Mouse (Mus musculus) limb, embryonic 11.5 days (tissue): Measurements from ENCODE around the gene Zdhhc16. TPM values are rescaled to one million over a fixed set of nuclear protein-coding genes. Genes with fewer than 3 reads are reported as not detected.
A peak's percentile ranks its signal among the peaks of the same experiment; 100 is the strongest.

Experiments used
- ATAC-seq: fragments of 200-750 bp; cut with Nextera tagmentation; 2 replicates; pipeline ENCODE4 v1.8.0; 2017; ENCODE audit warnings: low read depth; ENCODE audit not compliant: insufficient number of reproducible peaks, low FRiP score, low TSS enrichment
- DNase-seq: peaks from one replicate; pipeline ENCODE4 v3.0.0-alpha.2; 2015; ENCODE audit warnings: low spot score
- H3K27ac ChIP-seq: fragments of 300-500 bp; sonication (generic); replicated peaks from 2 replicates; pipeline ENCODE4 v1.5.1; 2014; ENCODE audit warnings: low read depth, mild to moderate bottlenecking, low read length
- H3K27me3 ChIP-seq: fragments of 300-500 bp; sonication (generic); 2 replicates; pipeline ENCODE4 v1.6.1; 2014; ENCODE audit warnings: mild to moderate bottlenecking, low read length, mixed read lengths; ENCODE audit not compliant: control insufficient read depth, insufficient read depth
- H3K36me3 ChIP-seq: fragments of 300-500 bp; sonication (generic); 2 replicates; pipeline ENCODE4 v1.6.1; 2014; ENCODE audit warnings: mild to moderate bottlenecking, low read length, moderate library complexity, mixed read lengths; ENCODE audit not compliant: control insufficient read depth, insufficient read depth
- H3K4me1 ChIP-seq: fragments of 300-500 bp; sonication (generic); 2 replicates; pipeline ENCODE4 v1.6.1; 2014; ENCODE audit warnings: low read length, mixed read lengths; ENCODE audit not compliant: control insufficient read depth, insufficient read depth
- H3K4me2 ChIP-seq: fragments of 300-500 bp; sonication (generic); 2 replicates; pipeline ENCODE4 v1.6.1; 2014; ENCODE audit warnings: low read depth, mild to moderate bottlenecking, moderate library complexity; ENCODE audit not compliant: severe bottlenecking
- H3K4me3 ChIP-seq: fragments of 300-500 bp; sonication (generic); 2 replicates; pipeline ENCODE4 v1.5.1; 2014; ENCODE audit warnings: low read depth, low read length
- H3K9ac ChIP-seq: fragments of 300-500 bp; sonication (generic); 2 replicates; pipeline ENCODE4 v1.6.1; 2014; ENCODE audit warnings: mild to moderate bottlenecking, low read length
- H3K9me3 ChIP-seq: fragments of 300-500 bp; sonication (generic); 2 replicates; pipeline ENCODE4 v1.6.1; 2016; ENCODE audit warnings: low read length; ENCODE audit not compliant: control insufficient read depth
- WGBS: fragments of 180-500 bp; shearing (Covaris S2); extraction: QIAGEN DNeasy Blood & Tissue Kit; methylation state at CpG from one replicate; pipeline ENCODE4 v1.1.7; 2014; 5-methylcytosine and 5-hydroxymethylcytosine counted together
- polyA plus RNA-seq: library from polyadenylated mRNA; unstranded; fragments of >200 nt; fragmentation: Nextera tagmentation; extraction: Ambion mirVana; gene quantifications from 2 replicates; pipeline ENCODE4 v1.2.1, GENCODE M21; 2014

The Zdhhc16 gene
- 69.3 and 72.1 TPM in 2 replicates for polyA plus RNA-seq

DNA sequence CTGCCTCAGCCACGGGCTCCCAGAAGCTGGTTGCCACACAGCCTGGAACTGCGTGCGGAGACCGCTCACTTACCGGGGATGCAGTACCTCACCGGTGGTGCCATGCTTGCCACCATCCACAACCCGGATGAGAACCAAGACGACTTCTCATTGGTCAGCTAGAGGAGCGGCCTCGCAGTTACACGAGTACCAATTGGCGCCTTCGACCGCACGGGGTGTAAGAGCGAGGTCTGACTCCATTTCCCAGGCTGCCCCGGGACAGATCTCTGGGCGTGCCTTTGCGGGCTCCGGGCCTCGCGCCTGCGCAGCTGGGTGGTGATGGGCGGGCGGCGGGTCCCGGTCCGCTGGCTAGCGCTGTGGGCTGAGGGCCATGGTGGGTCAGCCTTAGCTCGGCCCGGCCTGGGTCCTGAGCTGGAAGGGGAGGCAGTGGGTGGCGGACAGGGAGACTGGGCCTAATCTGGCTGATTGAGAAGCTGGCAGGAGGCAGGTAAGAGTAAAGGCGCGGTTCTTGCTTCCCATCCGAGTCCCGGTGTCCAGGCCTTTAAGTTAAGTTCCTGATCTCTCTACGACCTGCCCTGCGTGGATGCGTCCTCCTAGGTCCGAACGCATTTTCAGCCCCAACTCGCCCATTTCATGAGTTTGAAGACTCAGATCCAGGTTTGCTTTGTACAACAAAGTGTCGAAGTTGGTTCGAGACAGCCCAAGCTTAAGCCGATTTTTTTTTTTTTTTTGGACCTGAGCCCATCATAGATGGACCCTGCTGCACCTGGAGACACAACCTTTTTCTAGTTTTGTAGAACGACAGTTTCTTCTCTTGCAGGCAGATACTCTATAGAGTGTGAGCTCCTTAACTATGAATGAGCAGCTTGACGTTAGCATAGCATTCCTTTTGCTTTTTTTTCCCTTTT lies at the start of gene Zdhhc16, which contains the start of gene Exosc1:
Gene Zdhhc16, plus strand, starts transcription at position 302 of the 908 bp plus-strand sequence.
Gene Exosc1, minus strand, starts transcription at position 245 of the 908 bp plus-strand sequence.
- peaks cover 9% of the 10 kb centered on the region for H3K36me3 ChIP-seq
- DNase-seq (peak; percentile 98), ATAC-seq (peak; percentile 100)
- no peak within 1 kb of the TSS for H3K27ac ChIP-seq
- peaks cover 5% of the 10 kb centered on the region for H3K4me1 ChIP-seq
- H3K4me3 ChIP-seq, result peak within 1 kb of the TSS; percentile 96
- H3K9me3 ChIP-seq, result no peaks in the 10 kb centered on the region
- WGBS, result under 1% methylated on average over 47 of the region's 47 CpGs
- peak within 1 kb of the TSS; percentile 85 for H3K9ac ChIP-seq
- H3K27me3 ChIP-seq, result no peaks in the 10 kb centered on the region
- H3K4me2 ChIP-seq, result peak within 1 kb of the TSS; percentile 77

DNA sequence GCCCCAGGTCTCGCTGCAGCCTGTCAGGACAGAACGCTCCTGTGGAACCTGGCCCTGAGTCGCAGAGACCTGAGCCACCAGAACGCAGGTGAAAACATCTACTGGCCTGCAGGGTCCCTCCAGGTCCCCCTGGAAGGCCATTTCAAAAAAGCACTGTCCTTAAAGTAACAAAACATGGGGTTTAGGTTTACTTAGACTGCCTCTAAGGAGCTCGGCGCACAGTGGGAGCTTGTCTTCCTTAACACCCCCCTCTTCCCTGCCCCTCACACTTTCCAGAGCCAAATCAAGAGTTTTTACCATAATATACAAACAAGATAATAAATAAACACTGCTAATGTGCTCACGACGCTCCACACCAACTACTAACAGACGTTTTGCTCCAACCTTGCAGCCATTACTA lies 49.4 kb upstream of the Zdhhc16 start:
- Histone ChIP-seq H3K27ac (no peak overlapping the region), H3K4me1 (no peaks in the 10 kb centered on the region), H3K9me3 (no peaks in the 10 kb centered on the region), H3K4me3 (no peak overlapping the region), H3K27me3 (no peaks in the 10 kb centered on the region), H3K9ac (no peak overlapping the region), H3K4me2 (no peak overlapping the region), H3K36me3 (peaks cover 9% of the 10 kb centered on the region; the same call in 1 of the 2 replicates)
- 89% methylated on average over 9 of the region's 9 CpGs for WGBS
- ATAC-seq (no peak), DNase-seq (no peak)

DNA sequence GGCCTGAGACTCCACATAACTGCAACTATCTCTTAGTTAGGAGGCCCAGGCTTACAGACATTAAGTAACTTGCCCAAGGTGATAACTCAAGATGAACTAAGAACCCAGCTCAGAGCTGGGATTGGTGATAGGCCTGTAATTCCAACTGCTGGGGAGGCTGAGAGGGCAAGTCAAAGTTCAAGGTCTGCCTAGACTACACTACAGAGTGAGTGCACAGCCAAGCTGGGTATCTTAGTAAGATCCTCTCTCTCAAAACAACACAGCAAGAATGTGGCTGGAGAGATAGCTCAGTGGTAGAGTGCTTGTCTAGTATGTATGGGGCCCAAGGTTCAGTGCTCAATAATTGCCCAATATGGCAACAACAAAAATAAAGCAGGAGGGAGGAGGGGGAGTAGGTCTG lies 45.1 kb upstream of the Zdhhc16 start:
- Histone ChIP-seq H3K9me3 (no peaks in the 10 kb centered on the region), H3K4me1 (no peaks in the 10 kb centered on the region), H3K9ac (no peak overlapping the region), H3K36me3 (peaks cover 11% of the 10 kb centered on the region; the same call in 1 of the 2 replicates), H3K4me2 (no peak overlapping the region), H3K27me3 (no peaks in the 10 kb centered on the region), H3K27ac (no peak overlapping the region), H3K4me3 (no peak overlapping the region)
- ATAC-seq (no peak), DNase-seq (no peak)

DNA sequence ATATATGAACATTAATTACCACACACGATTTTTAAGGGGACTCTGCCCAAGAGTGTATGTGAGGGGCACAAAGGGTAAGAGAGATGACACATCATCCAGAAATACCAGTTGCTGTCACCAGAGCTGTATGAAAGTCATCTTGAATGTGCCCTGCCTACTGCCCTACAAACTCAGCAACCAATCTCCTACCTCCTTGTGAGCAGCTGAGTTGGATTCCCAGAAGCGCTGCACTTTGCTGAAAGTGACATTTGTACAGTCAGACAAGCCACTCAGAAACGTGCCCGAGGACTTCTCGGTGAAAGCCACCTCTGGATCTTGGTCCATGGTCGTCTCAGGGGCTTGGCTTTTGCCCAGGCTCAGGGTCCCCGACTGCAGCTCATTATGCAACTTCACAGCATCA lies 38.3 kb upstream of the Zdhhc16 start:
- H3K36me3 ChIP-seq, result 0 out of 2 replicates have a peak, but pooled peaks cover 2% of the 10 kb centered on the region
- WGBS, result 52% methylated on average over 7 of the region's 7 CpGs
- H3K9ac ChIP-seq, result no peak overlapping the region
- H3K9me3 ChIP-seq, result no peaks in the 10 kb centered on the region
- peak overlapping the region; percentile 58; the same call in 1 of the 2 replicates for H3K4me3 ChIP-seq
- no peaks in the 10 kb centered on the region for H3K4me1 ChIP-seq
- H3K27me3 ChIP-seq, result no peaks in the 10 kb centered on the region
- no peak for ATAC-seq
- no peak for DNase-seq
- peak overlapping the region; percentile 77; the same call in 1 of the 2 replicates for H3K4me2 ChIP-seq
- H3K27ac ChIP-seq, result no peak overlapping the region

DNA sequence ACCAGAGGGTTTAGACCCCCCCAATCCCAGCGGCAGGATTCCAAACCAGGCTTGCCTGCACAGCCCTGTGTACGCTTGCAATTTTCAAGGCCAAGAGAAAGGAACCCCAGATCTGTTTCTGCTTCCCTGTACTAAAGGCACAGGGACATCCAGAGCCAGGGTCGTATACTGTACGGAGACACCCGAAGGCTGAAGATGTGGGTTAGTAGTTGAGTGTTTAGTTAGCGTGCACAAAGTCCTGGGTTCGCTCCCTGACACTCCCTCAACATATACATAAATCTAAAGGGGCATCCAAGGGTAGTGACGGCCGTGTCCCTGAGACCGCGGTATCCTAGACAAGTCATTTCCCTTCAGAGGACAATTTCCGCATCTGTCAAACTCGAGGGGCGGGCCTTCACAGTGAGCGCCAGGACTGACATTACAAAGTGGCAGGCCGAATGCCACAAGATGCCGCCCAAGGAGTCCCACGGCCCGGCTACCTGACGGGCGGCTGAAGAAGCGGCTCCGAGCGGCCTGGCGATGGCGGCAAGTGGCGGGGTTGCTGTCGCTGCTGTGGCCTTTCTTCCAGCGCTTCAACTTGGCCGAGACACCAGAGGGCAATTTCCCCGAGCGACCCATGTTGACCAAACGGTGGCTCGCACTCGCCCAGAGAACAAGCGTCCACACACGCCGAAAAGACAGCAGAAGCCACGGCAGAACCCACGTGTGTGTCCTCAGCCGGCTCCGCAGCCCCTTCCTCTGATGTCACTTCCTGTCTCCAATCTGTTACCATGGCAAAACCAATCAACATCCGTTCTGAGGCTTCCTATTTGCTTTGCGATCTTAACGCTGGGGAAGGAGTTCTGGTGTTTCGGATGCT lies 37.6 kb upstream of the Zdhhc16 start, which contains the start of gene Rrp12:
Gene Rrp12, minus strand, starts transcription at position 714 of the 859 bp plus-strand sequence.
- under 1% methylated on average over 46 of the region's 46 CpGs for WGBS
- Histone ChIP-seq H3K27me3 (no peaks in the 10 kb centered on the region), H3K36me3 (no peaks in the 10 kb centered on the region), H3K4me2 (peak within 1 kb of the TSS; percentile 77), H3K4me1 (no peaks in the 10 kb centered on the region), H3K27ac (no peak within 1 kb of the TSS), H3K4me3 (peak within 1 kb of the TSS; percentile 58), H3K9me3 (no peaks in the 10 kb centered on the region), H3K9ac (peak within 1 kb of the TSS; percentile 28; the same call in 1 of the 2 replicates)
- ATAC-seq (peak; percentile 86; the same call in 1 of the 2 replicates), DNase-seq (peak; percentile 83)

DNA sequence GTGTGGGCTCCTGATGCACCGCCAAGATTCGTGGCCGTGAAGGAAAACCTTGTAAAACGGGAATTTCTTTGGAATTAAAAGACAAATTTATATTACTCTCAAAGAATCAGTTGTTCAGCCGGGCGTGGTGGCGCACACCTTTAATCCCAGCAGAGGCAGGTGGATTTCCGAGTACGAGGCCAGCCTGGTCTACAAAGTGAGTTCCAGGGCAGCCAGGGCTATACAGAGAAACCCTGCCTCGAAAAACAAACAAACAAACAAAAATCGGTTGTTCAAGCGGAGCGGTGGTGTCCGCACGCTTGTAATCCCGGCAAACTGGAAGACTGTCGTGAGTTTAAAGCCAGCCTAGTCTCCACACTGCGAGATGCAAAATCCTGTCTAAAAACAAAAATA lies 37.0 kb upstream of the Zdhhc16 start:
- H3K9ac ChIP-seq, result no peak overlapping the region
- H3K4me3 ChIP-seq, result peak overlapping the region; percentile 58
- no peaks in the 10 kb centered on the region for H3K9me3 ChIP-seq
- H3K27ac ChIP-seq, result no peak overlapping the region
- no peaks in the 10 kb centered on the region for H3K4me1 ChIP-seq
- WGBS, result 21% methylated on average over 18 of the region's 18 CpGs
- peak overlapping the region; percentile 77 for H3K4me2 ChIP-seq
- no peaks in the 10 kb centered on the region for H3K36me3 ChIP-seq
- ATAC-seq (0 out of 2 replicates have a peak, but pooled peaks have one; percentile 21), DNase-seq (no peak)
- no peaks in the 10 kb centered on the region for H3K27me3 ChIP-seq

DNA sequence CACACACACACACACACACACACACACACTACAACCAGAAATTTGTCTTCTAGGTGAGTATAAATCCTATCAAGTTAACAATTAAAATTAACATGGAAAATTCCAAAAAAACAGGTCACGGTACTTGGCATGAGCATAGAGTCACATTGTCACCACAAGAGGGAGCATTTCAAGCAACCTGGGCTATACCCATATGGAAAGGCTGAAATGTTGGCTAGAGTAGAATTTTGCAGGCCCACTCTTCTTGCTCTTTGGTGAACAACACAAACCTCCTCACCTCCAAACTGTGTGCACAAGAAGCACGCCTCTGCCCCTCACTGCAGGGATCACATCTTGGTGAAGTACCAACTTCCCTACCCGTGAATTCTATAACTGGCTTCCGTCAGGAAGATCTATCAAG lies 34.4 kb upstream of the Zdhhc16 start:
- no peak overlapping the region for H3K27ac ChIP-seq
- no peak overlapping the region for H3K4me3 ChIP-seq
- no peaks in the 10 kb centered on the region for H3K27me3 ChIP-seq
- no peaks in the 10 kb centered on the region for H3K9me3 ChIP-seq
- ATAC-seq (no peak), DNase-seq (peak; percentile 43)
- no peaks in the 10 kb centered on the region for H3K4me1 ChIP-seq
- WGBS, result 51% methylated on average over 4 of the region's 4 CpGs
- H3K9ac ChIP-seq, result no peak overlapping the region
- H3K36me3 ChIP-seq, result no peaks in the 10 kb centered on the region
- no peak overlapping the region for H3K4me2 ChIP-seq

DNA sequence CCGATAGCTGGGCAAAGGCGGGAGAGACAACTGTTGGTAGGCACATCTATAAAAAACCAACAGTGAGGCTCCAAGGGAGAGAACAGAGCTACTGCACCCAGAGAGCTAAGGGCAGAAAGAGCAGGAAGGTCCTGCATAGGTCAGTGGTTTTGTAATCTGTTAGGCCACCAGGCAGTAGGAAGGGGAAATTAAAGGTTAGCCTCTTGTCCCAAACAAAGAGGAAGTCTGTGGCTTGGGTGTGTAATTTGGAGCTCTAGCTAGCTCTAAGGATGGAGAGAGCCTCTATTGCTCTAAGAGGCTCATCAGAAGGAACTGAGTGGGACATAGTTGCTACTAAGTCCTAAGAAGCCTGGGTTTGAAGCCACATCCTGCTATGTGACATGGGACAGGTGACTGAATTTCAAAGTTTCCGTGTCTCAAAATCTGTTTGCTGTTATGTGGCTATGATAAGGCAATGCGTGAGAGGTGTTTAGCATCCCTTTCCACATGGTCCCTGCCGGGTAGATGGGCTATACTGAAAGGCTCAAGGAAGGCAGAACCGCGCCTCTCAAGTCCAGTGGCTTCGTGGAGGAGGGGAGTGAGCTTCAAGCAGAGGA lies 32.7 kb upstream of the Zdhhc16 start:
- no peaks in the 10 kb centered on the region for H3K36me3 ChIP-seq
- ATAC-seq (no peak), DNase-seq (no peak)
- no peaks in the 10 kb centered on the region for H3K4me1 ChIP-seq
- H3K9me3 ChIP-seq, result no peaks in the 10 kb centered on the region
- H3K4me3 ChIP-seq, result no peak overlapping the region
- H3K9ac ChIP-seq, result no peak overlapping the region
- H3K4me2 ChIP-seq, result no peak overlapping the region
- no peaks in the 10 kb centered on the region for H3K27me3 ChIP-seq
- 86% methylated on average over 8 of the region's 8 CpGs for WGBS
- H3K27ac ChIP-seq, result no peak overlapping the region
